Mouse (Mus musculus) myocyte (in vitro differentiated cells): ENCODE data around the gene Myrf.

Experiments used
- MAX ChIP-seq: IDR thresholded peaks from one replicate; pipeline ENCODE4 v1.6.1; 2011; ENCODE audit warnings: low read depth, mild to moderate bottlenecking, control low read depth
- MYOG ChIP-seq, 3 experiments: IDR thresholded peaks; one replicate each; pipeline ENCODE4 v1.6.1; 2011; ENCODE audit warnings: control low read depth in 2 of 3, low read depth in 2 of 3, mild to moderate bottlenecking in 2 of 3; ENCODE audit not compliant: insufficient read length in 2 of 3, control insufficient read depth in 1 of 3, insufficient read depth in 1 of 3
- POLR2A ChIP-seq: IDR thresholded peaks from one replicate; pipeline ENCODE4 v1.6.1; 2011; ENCODE audit warnings: low read depth, mild to moderate bottlenecking, control low read depth, moderate library complexity; ENCODE audit not compliant: insufficient read length
- POLR2AphosphoS2 ChIP-seq: IDR thresholded peaks from one replicate; pipeline ENCODE4 v1.6.1; 2011; ENCODE audit warnings: low read depth, control low read depth; ENCODE audit not compliant: insufficient read length
- REST ChIP-seq: IDR thresholded peaks from one replicate; pipeline ENCODE4 v1.6.1; 2011; ENCODE audit warnings: mild to moderate bottlenecking, control low read depth, moderate library complexity; ENCODE audit not compliant: insufficient read depth, insufficient read length
- SRF ChIP-seq: IDR thresholded peaks from one replicate; pipeline ENCODE4 v1.6.1; 2011; ENCODE audit warnings: low read depth; ENCODE audit not compliant: control insufficient read depth, insufficient read length
- TCF12 ChIP-seq: IDR thresholded peaks from one replicate; pipeline ENCODE4 v1.6.1; 2011; ENCODE audit warnings: mild to moderate bottlenecking, control low read depth; ENCODE audit not compliant: poor library complexity, insufficient read depth, severe bottlenecking
- USF1 ChIP-seq: IDR thresholded peaks from one replicate; pipeline ENCODE4 v1.6.1; 2011; ENCODE audit warnings: low read depth, mild to moderate bottlenecking, control low read depth, moderate library complexity

GRCm38 (mm10) chr19:10261369-10261768 is 20.8 kb upstream of the Myrf start:
- TF ChIP-seq REST (no peak), POLR2A (no peak), TCF12 (no peak), SRF (no peak), MYOG (IDR thresholded peaks at IDR 0.05; ENCODE audit: control insufficient read depth in 1 of 3, insufficient read depth in 1 of 3, insufficient read length in 2 of 3, low read depth in 2 of 3) (peak in 1 of 3 experiments; percentile 1), USF1 (no peak), POLR2AphosphoS2 (no peak), MAX (no peak)
